Mouse (Mus musculus) effector memory CD4-positive, alpha-beta T cell, adult 7 months (primary cell): ENCODE data around the gene Gm44511. TPM values are rescaled to one million over a fixed set of nuclear protein-coding genes. Genes with fewer than 3 reads are reported as not detected.

Experiments
- polyA plus RNA-seq: library from polyadenylated mRNA; unstranded; fragments of 100-300 nt; shearing (Covaris generic); gene quantifications from one replicate; pipeline ENCODE4 v1.2.1, GENCODE M21; 2017

Gm44511 gene
- not detected for polyA plus RNA-seq

DNA sequence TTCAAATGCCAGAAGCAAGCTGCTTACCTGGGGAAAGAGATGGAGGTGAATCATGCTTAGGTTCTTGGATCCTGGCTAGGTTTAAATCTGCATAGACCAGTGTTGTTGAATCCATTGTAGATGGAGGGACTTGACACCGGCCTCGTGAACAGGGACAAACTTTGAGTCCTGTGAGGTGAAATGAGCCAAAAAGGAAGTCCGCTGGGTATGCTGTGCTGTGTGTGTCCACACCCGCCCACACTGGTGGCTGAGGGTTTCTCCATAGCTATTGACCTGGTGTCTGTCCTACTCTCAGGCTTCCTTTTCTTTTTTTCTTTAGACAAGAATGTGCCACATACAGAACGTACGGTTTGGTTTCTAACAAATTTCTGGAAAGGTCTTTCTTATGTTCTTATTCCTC lies at the start of gene Gm44511, which contains the start of gene Klrb1b:
Gm44511 (minus strand) TSS at position 184 of the 400 bp plus-strand sequence.
Klrb1b (minus strand) TSS at position 200 of the 400 bp plus-strand sequence.

DNA sequence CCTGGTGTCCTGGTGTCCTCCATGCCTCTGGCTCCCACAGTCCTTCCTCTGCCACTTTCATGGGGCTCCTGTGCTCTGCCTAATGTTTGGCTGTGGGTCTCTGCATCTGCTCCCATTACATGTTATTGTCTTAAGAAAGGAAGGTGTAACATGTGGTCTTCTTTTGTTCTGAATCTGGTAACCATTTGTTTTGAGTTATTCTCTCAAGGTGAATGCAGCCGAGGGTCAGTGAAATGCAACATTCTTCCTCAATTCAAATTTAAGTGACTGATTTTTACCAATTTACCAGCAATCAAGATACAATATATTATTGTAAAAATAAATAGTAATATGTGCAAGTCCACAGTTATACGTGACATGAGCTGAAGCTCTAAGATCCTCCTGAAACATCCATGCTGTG lies 37.0 kb downstream of the Gm44511 start, which contains the start of gene Klrb1c:
Klrb1c (minus strand) TSS at position 101 of the 400 bp plus-strand sequence.

Other genes with a start within 250 kb of the Gm44511 start
- 0.61 TPM for gene A2ml1, start 244.7 kb downstream of the Gm44511 start, polyA plus RNA-seq
- gene Klrb1a, start 202.8 kb downstream of the Gm44511 start, polyA plus RNA-seq, result not detected
- gene Clec2h, start 163.9 kb downstream of the Gm44511 start, polyA plus RNA-seq, result not detected
- gene Klrb1, start 103.3 kb downstream of the Gm44511 start, polyA plus RNA-seq, result not detected
- gene Klrb1c, start 37.1 kb downstream of the Gm44511 start, polyA plus RNA-seq, result 23.2 TPM
- gene Klrb1b, start within 50 bp of the Gm44511 start, polyA plus RNA-seq, result 4.1 TPM
- 98.3 TPM for gene Clec2i, start 61.3 kb upstream of the Gm44511 start, polyA plus RNA-seq
- gene BC035044, start 64.8 kb upstream of the Gm44511 start, polyA plus RNA-seq, result 3.1 TPM
- gene Clec2g, start 108.1 kb upstream of the Gm44511 start, polyA plus RNA-seq, result 0.43 TPM
- gene Klrb1f, start 219.6 kb upstream of the Gm44511 start, polyA plus RNA-seq, result 16.8 TPM